Mouse (Mus musculus): Measurements from ENCODE around the gene Fkbpl. TPM values are rescaled to one million over a fixed set of nuclear protein-coding genes. Genes with fewer than 3 reads are reported as not detected.

The Fkbpl gene
- polyA plus RNA-seq, 1 experiment, result 1.4 TPM

DNA sequence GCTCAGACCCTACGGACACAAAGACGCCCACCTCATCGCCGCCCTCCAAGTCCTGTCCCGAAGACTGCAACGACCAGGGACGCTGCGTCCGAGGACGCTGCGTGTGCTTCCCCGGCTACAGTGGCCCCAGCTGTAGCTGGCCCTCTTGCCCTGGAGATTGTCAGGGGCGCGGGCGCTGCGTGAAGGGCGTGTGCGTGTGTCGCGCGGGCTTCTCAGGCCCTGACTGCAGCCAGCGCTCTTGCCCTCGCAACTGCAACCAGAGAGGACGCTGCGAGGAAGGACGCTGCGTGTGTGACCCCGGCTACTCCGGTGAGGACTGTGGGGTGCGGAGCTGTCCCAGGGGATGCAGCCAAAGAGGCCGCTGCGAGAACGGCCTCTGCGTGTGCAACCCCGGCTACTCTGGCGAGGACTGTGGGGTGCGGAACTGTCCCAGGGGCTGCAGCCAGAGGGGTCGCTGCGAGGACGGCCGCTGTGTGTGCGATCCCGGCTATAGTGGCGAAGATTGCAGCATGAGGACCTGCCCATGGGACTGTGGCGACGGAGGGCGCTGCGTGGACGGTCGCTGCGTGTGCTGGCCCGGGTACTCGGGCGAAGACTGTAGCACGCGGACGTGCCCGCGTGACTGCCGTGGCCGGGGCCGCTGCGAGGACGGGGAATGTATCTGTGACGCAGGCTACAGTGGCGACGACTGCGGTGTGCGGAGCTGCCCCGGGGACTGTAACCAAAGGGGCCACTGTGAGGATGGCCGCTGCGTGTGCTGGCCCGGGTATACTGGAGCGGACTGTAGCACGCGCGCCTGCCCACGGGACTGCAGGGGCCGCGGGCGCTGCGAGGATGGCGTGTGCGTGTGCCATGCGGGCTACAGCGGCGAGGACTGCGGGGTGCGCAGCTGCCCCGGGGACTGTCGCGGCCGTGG lies 26.8 kb downstream of the Fkbpl start:
- H3K27ac ChIP-seq (ENCODE audit: insufficient read depth, low read length), result no peak overlapping the region
- DNase-seq (ENCODE audit: low read depth in 1 of 2, low spot score in 2 of 2), result no peak
- peaks cover 10% of the 10 kb centered on the region for H3K27me3 ChIP-seq (ENCODE audit: control insufficient read depth, insufficient read depth, low read length)
- TF ChIP-seq POLR2A (IDR thresholded peaks at IDR 0.05; ENCODE audit: low read depth, low read length) (no peak), CTCF (IDR thresholded peaks at IDR 0.05; ENCODE audit: extremely low read depth, insufficient read depth, insufficient read length, insufficient replicate concordance) (no peak)
- 26% methylated on average over 93 of the region's 93 CpGs for WGBS
- no peaks in the 10 kb centered on the region for H3K36me3 ChIP-seq (ENCODE audit: control insufficient read depth, insufficient read depth, low read length)
- no peak overlapping the region for H3K4me3 ChIP-seq (ENCODE audit: extremely low read depth, insufficient read depth, insufficient read length)
- no peaks in the 10 kb centered on the region; the same call in 1 of the 2 replicates for H3K4me1 ChIP-seq (ENCODE audit: control insufficient read depth, insufficient read depth, insufficient read length)

DNA sequence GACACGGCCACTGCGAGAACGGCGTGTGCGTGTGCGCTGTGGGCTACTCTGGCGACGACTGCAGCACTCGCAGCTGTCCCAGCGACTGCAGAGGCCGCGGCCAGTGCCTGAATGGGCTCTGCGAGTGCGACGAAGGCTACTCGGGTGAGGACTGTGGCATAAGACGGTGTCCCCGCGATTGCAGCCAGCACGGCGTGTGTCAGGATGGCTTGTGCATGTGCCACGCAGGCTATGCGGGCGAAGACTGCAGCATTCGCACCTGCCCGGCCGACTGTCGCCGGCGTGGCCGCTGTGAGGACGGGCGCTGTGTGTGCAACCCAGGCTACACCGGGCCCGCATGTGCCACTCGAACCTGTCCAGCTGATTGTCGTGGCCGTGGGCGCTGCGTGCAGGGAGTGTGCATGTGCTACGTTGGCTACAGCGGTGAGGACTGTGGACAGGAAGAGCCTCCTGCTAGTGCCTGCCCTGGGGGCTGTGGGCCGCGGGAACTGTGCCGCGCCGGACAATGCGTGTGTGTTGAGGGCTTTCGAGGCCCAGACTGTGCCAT lies 27.8 kb downstream of the Fkbpl start:
- Histone ChIP-seq H3K27me3 (ENCODE audit: control insufficient read depth, insufficient read depth, low read length) (peaks cover 10% of the 10 kb centered on the region), H3K4me3 (ENCODE audit: extremely low read depth, insufficient read depth, insufficient read length) (no peak overlapping the region), H3K27ac (ENCODE audit: insufficient read depth, low read length) (no peak overlapping the region), H3K4me1 (ENCODE audit: control insufficient read depth, insufficient read depth, insufficient read length) (no peaks in the 10 kb centered on the region; the same call in 1 of the 2 replicates), H3K36me3 (ENCODE audit: control insufficient read depth, insufficient read depth, low read length) (no peaks in the 10 kb centered on the region)
- WGBS, result 42% methylated on average over 49 of the region's 49 CpGs
- no peak for DNase-seq (ENCODE audit: low read depth in 1 of 2, low spot score in 2 of 2)
- TF ChIP-seq CTCF (IDR thresholded peaks at IDR 0.05; ENCODE audit: extremely low read depth, insufficient read depth, insufficient read length, insufficient replicate concordance) (no peak), POLR2A (IDR thresholded peaks at IDR 0.05; ENCODE audit: low read depth, low read length) (no peak)

DNA sequence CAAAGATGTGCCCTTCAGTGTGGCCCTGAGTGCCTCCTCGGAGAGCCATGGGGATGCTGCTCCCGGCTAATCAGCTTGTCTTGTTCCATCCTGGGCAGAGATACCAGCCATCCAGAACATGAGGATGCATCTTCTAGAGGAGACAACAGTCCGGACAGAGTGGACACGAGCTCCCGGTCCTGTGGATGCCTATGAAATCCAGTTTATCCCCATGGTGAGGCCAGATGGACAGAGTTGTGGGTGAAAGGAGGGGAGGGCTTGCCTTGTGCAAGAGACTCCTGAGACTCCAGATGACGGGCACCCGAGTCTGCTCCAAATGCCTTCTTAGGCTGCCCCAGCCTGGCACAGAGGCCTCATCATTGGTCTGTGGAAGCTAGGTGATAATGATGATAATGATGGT lies 28.6 kb downstream of the Fkbpl start:
- no peaks in the 10 kb centered on the region; the same call in 1 of the 2 replicates for H3K4me1 ChIP-seq (ENCODE audit: control insufficient read depth, insufficient read depth, insufficient read length)
- H3K27ac ChIP-seq (ENCODE audit: insufficient read depth, low read length), result no peak overlapping the region
- 85% methylated on average over 7 of the region's 7 CpGs for WGBS
- TF ChIP-seq CTCF (IDR thresholded peaks at IDR 0.05; ENCODE audit: extremely low read depth, insufficient read depth, insufficient read length, insufficient replicate concordance), result no peak
- no peak for TF ChIP-seq POLR2A (IDR thresholded peaks at IDR 0.05; ENCODE audit: low read depth, low read length)
- DNase-seq (ENCODE audit: low read depth in 1 of 2, low spot score in 2 of 2), result no peak
- peaks cover 9% of the 10 kb centered on the region for H3K27me3 ChIP-seq (ENCODE audit: control insufficient read depth, insufficient read depth, low read length)
- no peaks in the 10 kb centered on the region for H3K36me3 ChIP-seq (ENCODE audit: control insufficient read depth, insufficient read depth, low read length)
- no peak overlapping the region for H3K4me3 ChIP-seq (ENCODE audit: extremely low read depth, insufficient read depth, insufficient read length)

DNA sequence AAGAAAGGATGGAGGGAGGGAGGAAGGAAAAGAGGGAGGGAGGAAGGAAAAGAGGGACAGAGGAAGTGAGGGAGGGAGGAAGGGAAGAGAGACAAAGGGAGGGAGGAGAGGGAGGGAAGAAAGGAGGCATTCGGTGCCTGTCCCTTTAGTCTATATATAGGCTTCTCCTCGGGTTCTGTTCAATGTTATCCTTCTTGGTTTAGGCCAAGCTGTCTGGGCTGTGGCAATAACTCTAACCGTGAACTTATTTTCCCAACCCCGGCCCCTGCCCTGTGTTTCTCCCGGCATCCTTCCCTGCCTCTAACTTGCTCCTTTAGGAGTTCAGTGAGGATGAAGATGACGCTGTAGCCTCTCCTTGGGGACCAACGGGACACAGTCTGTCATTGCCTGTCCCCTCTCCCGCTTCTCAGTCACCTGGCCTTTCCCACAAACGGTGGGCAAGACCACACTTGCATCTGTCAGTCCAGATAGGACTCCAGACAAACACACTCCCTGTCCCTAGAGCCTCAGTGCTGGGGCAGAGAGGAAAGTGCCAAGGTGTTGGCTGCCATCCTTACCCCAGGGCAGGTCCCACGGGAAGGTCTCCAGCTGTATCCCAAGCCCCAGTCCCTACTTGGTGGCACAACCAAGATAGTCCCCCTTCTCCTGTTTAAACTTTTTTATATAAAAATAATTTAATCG lies 30.1 kb downstream of the Fkbpl start:
- peaks cover 9% of the 10 kb centered on the region for H3K27me3 ChIP-seq (ENCODE audit: control insufficient read depth, insufficient read depth, low read length)
- no peak for TF ChIP-seq CTCF (IDR thresholded peaks at IDR 0.05; ENCODE audit: extremely low read depth, insufficient read depth, insufficient read length, insufficient replicate concordance)
- no peak for TF ChIP-seq POLR2A (IDR thresholded peaks at IDR 0.05; ENCODE audit: low read depth, low read length)
- no peak overlapping the region for H3K4me3 ChIP-seq (ENCODE audit: extremely low read depth, insufficient read depth, insufficient read length)
- no peaks in the 10 kb centered on the region for H3K36me3 ChIP-seq (ENCODE audit: control insufficient read depth, insufficient read depth, low read length)
- no peak overlapping the region for H3K27ac ChIP-seq (ENCODE audit: insufficient read depth, low read length)
- 61% methylated on average over 11 of the region's 11 CpGs for WGBS
- DNase-seq (ENCODE audit: low read depth in 1 of 2, low spot score in 2 of 2), result no peak
- H3K4me1 ChIP-seq (ENCODE audit: control insufficient read depth, insufficient read depth, insufficient read length), result no peaks in the 10 kb centered on the region; the same call in 1 of the 2 replicates

DNA sequence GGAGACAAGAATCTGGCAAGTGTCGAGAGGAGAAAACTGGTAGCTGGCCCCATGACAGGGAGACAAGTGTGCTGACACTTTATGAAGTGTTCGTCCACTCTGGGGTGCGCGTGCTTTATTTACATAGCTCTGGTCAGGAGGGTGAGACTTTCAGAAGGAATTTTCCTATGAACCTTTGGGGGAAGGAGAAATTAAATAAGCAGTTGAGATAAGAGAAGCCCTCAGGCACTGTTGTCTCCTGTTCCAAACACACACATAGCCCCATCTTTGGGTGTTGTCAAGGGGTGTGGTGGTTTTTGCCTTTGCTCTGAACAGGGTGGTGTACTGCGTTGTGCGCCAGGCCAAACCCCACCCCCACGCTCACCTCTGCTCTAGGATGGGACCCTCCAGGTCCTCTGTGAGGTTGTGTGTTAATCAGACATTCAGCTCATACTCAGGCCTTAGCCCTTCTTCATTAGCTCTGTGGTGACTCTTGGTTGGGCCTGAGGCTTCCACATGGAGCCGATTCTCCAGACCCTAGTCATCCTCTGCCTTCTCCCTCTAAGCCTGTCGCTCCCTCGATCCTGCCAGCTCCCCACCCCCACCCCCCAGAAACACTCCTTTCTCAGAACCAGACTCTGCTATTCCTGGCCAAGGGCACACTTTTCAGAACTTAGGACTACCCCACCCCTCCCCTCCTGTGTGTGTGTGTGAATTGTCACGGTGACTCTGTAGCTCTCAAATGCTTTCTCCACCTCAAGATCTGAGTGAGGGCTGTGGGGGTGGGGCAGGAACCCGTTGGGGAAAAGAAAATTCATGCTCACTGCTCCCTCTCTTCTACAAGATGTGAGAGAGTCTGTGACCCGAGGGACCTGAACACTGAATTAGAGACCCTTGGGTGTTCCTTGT lies 30.9 kb downstream of the Fkbpl start:
- Histone ChIP-seq H3K4me3 (ENCODE audit: extremely low read depth, insufficient read depth, insufficient read length) (no peak overlapping the region), H3K27me3 (ENCODE audit: control insufficient read depth, insufficient read depth, low read length) (peaks cover 9% of the 10 kb centered on the region; the same call in 1 of the 2 replicates), H3K36me3 (ENCODE audit: control insufficient read depth, insufficient read depth, low read length) (no peaks in the 10 kb centered on the region), H3K4me1 (ENCODE audit: control insufficient read depth, insufficient read depth, insufficient read length) (no peaks in the 10 kb centered on the region; the same call in 1 of the 2 replicates), H3K27ac (ENCODE audit: insufficient read depth, low read length) (no peak overlapping the region)
- TF ChIP-seq CTCF (IDR thresholded peaks at IDR 0.05; ENCODE audit: extremely low read depth, insufficient read depth, insufficient read length, insufficient replicate concordance), result no peak
- TF ChIP-seq POLR2A (IDR thresholded peaks at IDR 0.05; ENCODE audit: low read depth, low read length), result no peak
- 71% methylated on average over 13 of the region's 13 CpGs for WGBS
- no peak for DNase-seq (ENCODE audit: low read depth in 1 of 2, low spot score in 2 of 2)

DNA sequence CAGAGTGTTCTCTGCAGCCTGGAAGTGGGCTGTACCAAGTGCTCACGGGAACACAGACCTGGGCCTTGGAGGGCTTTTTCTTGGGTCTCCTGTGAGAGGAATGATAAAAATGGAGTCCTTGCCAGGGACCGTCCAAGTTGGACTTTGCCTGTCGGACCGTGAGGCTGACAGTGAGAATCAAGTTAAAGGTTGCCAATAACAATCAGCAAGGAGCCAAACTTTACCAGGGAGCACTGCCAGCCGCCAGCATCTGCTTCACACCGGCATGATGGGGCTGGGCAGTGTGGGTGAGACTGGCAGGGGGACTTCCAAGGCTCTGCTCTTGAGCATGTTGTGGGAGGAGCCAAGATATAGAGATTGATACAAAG lies 31.5 kb downstream of the Fkbpl start:
- Histone ChIP-seq H3K36me3 (ENCODE audit: control insufficient read depth, insufficient read depth, low read length) (no peaks in the 10 kb centered on the region), H3K27me3 (ENCODE audit: control insufficient read depth, insufficient read depth, low read length) (peaks cover 7% of the 10 kb centered on the region; the same call in 1 of the 2 replicates), H3K4me3 (ENCODE audit: extremely low read depth, insufficient read depth, insufficient read length) (no peak overlapping the region), H3K27ac (ENCODE audit: insufficient read depth, low read length) (no peak overlapping the region), H3K4me1 (ENCODE audit: control insufficient read depth, insufficient read depth, insufficient read length) (no peaks in the 10 kb centered on the region; the same call in 1 of the 2 replicates)
- DNase-seq (ENCODE audit: low read depth in 1 of 2, low spot score in 2 of 2), result no peak
- TF ChIP-seq CTCF (IDR thresholded peaks at IDR 0.05; ENCODE audit: extremely low read depth, insufficient read depth, insufficient read length, insufficient replicate concordance), result no peak
- no peak for TF ChIP-seq POLR2A (IDR thresholded peaks at IDR 0.05; ENCODE audit: low read depth, low read length)
- 79% methylated on average over 6 of the region's 6 CpGs for WGBS

Data from spleen, adult 2 months (tissue).